Mouse (Mus musculus) inflammation-experienced regulatory T-cells, adult 6 months (primary cell): ENCODE results near the gene Pdia3. TPM values are rescaled to one million over a fixed set of nuclear protein-coding genes. Genes with fewer than 3 reads are reported as not detected.
"Not testable (repeated sequence)": the region's sequence is repeated elsewhere in the genome, so short reads cannot be mapped to it uniquely, and the experiment has no call there.

ENCODE experiments used
- ATAC-seq: one replicate; pipeline ENCODE4 v1.8.0; 2017
- polyA plus RNA-seq, 3 experiments: library from polyadenylated mRNA; unstranded; fragments of 100-300 nt; shearing (Covaris generic); gene quantifications; one replicate each; pipeline ENCODE4 v1.2.1; 2017

The Pdia3 gene
- polyA plus RNA-seq, 3 experiments from 2014 or later: 491 to 1,229 (median 1,150) TPM

- ATAC-seq: peak; percentile 7
Observed at GRCm38 (mm10) chr2:121443068-121443349, 29.4 kb downstream of the Pdia3 start.

GRCm38 (mm10) chr2:121444178-121444577 is 30.6 kb downstream of the Pdia3 start, which contains the start of gene Ell3:
TSS of gene Ell3 (minus strand) at chr2:121444278.
- no peak for ATAC-seq

DNA sequence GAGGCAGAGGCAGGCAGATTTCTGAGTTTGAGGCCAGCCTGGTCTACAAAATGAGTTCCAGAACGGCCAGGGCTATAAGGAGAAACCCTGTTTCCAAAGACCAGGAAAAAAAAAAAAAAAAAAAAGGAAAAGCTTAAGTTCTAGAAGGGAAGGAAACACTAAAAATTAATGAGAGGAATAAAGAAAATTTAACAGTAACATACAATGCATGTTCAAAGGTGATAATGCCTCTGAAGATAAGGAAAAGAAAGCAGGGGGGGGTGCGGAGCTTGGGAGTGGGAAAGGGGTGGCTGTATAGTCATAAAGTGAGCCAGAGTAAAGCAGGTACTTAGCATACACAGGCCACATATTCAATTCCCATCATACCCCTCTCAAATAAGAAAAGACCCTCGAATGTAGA is 31.5 kb downstream of the Pdia3 start:
- ATAC-seq: no peak

- no peak for ATAC-seq
Observed at GRCm38 (mm10) chr2:121446506-121446905, 32.9 kb downstream of the Pdia3 start.

DNA sequence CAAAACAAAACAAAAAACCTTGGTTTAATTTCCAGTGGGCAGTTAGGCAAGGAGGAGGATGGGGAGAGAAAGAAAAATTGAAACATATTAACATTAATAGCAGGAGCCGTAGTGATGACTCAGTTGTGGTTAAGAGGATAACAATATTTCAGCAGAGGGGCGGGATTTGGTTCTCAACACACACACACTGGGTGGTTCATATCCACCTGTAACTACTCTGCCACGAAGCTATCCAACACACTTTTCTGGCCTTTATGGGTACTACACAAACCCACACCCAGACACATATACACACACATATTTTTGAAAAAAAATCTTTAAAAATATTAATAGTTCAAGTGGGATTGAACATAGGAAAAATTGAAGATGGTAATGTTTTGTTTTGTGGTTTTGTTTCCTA is 33.4 kb downstream of the Pdia3 start:
- ATAC-seq: no peak

DNA sequence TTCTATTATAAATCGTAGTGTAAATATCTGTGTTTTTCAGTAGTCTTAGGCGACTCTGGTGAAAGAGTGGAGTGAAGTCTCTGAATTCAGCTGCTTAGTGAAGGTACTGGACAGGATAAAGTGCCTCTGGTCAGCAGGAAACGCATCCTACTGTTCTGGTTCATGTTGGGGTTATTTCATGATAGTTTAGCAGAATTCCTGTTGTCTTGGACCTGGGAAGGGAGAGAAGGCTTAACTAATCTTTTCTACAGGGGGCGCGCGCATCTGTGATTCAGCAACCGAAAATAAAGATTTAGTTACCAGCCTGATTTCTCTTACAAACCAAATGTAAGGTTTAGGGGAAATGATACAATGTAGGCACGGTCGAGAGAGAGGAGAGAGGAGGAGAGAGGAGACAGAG is 34.6 kb downstream of the Pdia3 start:
- ATAC-seq: no peak

- ATAC-seq: peak; percentile 92
Observed at GRCm38 (mm10) chr2:121448739-121449535, 35.4 kb downstream of the Pdia3 start, which contains the start of gene Serf2. TSS of gene Serf2 (plus strand) at chr2:121449195.

DNA sequence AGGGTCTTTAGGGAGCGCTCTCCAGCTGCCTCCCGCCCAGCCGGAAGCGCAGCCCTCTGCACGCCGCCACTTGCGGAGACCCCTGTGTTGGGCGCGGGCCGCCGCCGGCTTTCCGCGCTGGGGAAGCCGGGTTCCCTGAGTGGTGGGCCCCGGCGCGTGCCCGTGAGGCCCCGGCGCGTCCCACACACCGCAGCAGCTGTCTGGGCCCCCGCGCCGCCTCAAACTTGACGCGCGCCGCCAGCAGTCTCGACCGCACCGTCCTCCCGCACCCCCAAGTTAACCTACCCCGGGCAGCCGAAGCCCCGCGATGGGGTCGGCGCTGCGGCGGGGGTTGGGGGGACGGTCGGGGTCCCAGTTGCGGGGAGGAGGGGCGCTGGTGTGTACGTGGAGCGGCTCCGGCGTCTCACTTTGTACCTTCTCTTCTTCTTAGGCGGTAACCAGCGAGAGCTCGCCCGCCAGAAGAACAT is 36.0 kb downstream of the Pdia3 start:
- peak; percentile 11 for ATAC-seq

DNA sequence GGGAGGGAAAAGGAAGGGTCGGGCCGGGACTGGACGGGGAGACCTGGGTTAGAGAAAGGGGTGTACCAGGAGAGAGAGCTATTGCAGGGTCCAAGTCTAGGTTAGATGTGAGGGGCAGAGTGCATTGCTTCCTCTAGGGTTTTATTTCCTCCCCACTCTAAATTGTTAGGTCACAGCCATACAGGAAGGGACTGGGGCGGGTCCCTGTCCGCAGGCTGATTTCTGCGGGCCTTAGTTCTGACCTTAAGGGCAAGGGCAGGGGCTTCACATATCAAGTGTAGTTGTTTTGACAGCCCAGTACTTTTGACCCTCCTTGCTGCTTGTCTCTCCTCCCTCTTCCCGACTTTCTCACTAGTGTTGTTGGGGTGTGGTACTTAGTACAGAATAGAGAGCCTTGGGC is 36.5 kb downstream of the Pdia3 start:
- ATAC-seq: no peak

- no peak for ATAC-seq
Observed at GRCm38 (mm10) chr2:121452361-121452760, 38.8 kb downstream of the Pdia3 start.

- ATAC-seq: no peak
Observed at GRCm38 (mm10) chr2:121452990-121453389, 39.4 kb downstream of the Pdia3 start, which contains the start of gene Hypk. TSS of gene Hypk (plus strand) at chr2:121453290.

DNA sequence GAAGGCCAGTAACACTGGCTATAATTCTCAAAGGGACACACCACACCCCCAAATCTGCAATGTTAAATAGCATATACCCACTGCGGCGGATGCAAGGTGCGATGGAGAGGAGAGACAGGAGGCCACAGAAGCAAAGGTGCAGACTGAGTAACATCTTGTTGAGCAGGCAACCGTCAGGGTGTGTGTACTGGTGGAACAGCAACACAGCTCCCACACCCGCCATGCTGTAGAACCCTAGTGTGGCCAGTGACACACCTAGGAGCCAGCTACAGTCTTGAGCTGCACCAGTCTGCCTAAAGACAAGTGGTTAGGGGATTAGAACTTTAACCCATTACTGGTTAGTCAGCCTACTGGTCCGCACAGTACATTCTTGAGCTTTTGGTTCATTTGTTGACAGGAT is 40.3 kb downstream of the Pdia3 start:
- ATAC-seq: no peak

GRCm38 (mm10) chr2:121455534-121455933 is 42.0 kb downstream of the Pdia3 start:
- ATAC-seq: no peak

- peak; percentile 99 for ATAC-seq
Observed at GRCm38 (mm10) chr2:121456692-121457642, 43.4 kb downstream of the Pdia3 start, which contains the start of gene Serinc4. TSS of gene Serinc4 (minus strand) at chr2:121456781.

GRCm38 (mm10) chr2:121460071-121460470 is 46.5 kb downstream of the Pdia3 start:
- no peak for ATAC-seq

DNA sequence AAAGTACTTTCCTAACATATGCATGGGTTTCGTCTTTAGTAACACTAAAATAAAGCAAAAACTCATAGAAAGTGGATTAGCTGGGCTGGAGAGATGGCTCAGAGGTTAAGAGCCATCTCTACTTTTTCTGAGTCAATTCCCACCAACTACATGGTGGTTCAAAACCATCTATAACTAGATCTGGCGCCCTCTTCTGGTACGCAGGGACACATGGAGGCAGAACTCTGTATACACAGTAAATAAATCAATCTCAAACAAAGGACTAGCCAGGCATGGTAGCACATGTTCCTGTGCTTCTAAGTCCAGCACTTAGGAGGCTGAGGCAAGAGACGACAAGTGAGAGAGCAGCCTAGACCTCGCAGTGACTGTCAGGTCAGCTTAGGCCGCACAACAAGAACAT is 55.4 kb downstream of the Pdia3 start:
- ATAC-seq: peak; percentile 20

GRCm38 (mm10) chr2:121472783-121473182 is 59.2 kb downstream of the Pdia3 start:
- not testable (repeated sequence) for ATAC-seq

DNA sequence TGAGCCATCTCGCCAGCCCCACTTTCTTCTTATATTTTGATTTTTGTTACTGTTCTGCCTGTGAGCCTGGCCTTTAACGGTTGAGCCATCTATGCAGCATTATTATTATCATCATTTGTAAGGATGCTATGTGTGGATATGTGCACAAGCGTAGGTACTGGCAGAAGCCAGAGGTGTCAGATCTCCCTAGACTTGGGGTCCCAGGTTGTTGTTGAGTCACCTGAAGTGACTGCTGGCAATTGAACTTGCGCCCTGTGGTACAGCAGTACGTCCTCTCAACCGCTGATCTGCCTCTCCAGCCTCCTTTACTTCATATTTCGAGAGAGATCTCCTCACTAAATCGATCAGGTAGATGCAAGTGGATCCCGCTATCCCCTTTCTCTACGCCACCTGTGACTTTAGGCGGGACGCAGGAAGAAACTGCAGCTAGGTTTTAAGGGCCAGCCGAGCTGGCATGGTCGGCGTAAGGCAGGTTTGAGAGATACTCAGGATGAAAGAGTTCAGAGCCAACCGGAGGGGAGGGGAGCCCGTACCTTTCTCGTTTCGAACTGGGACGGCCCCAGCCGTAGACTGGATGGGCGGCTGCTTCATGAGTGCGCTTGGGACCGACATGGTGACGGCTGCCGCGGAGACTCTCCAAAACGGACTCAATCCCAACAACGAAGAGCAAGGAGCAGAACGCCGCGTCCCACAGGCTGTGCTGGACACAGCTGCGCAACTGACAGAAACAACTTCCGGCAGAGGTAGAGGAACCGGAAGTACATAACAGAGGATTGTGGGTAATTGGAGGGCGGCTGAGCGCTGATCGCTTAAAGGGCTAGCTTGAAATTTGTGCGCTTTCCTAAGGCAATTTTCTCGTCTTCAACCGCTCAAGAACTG is 60.0 kb downstream of the Pdia3 start, which contains the start of gene Mfap1b:
Gene Mfap1b, minus strand, starts transcription at position 767 of the 879 bp plus-strand sequence.
- ATAC-seq: peak; percentile 99

GRCm38 (mm10) chr2:121474180-121474535 is 60.6 kb downstream of the Pdia3 start:
- peak; percentile 46 for ATAC-seq

DNA sequence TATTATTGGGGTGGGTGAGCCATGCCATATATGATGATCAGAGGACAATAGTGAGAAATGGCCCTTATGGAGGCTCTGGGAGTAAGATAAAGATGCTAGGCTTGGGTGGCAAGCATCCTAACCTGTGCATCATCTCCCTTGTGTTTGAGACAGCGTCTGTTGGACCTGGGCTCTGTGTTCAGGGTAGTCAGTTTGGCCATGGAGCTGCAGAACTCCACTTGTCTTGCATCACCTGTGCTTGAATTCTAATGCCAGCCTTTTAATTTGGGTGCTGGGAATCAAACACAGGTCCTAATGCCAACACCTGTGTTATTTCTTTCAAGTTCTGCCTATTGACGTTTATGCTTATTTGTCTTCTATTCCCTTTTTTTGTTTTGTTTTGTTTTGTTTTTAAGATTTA is 61.7 kb downstream of the Pdia3 start:
- ATAC-seq: not testable (repeated sequence)

DNA sequence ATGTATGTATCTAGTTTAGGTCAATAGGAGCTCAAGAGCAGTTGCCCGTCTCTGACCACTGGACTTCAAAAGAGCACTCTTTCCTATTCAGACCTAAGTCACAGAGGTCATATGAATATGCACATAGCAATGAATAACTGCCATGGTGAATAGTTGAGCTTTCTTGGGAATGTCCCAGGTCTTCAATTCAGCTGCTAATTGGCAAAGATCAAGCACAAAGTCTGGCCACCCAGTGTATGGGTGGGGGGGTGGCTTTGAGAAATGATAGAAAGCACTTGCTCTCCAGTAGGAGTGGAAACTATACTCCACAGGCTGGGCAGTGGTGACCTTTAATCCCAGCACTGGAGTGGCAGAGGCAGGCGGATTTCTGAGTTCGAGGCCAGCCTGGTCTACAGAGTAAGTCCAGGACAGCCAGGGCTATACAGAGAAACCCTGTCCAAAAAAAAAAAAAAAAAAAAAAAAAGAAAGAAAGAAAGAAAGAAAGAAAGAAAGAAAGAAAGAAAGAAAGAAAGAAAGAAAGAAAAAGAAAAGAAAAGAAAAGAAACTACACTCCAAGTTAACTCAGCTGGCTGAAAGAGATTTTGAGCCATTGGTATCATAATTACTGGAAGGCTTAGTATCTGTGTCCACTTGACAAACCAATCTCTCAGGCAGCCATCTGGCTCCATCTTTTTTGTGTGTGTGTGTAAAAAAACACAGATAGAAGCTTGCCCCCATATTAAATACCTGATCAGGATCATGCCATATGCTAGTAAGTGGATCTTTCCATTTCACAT is 64.1 kb downstream of the Pdia3 start:
- no peak for ATAC-seq
